Mouse (Mus musculus) embryonic facial prominence, embryonic 12.5 days (tissue): ENCODE results near the gene Grin2c. TPM values are rescaled to one million over a fixed set of nuclear protein-coding genes. Genes with fewer than 3 reads are reported as not detected.
A peak's percentile ranks its signal among the peaks of the same experiment; 100 is the strongest.

Experiments used
- ATAC-seq: fragments of 200-750 bp; cut with Nextera tagmentation; 2 replicates; pipeline ENCODE4 v1.8.0; 2017; ENCODE audit not compliant: insufficient number of reproducible peaks, insufficient read depth, low FRiP score, low TSS enrichment
- H3K27ac ChIP-seq: fragments of 300-500 bp; sonication (generic); 2 replicates; pipeline ENCODE4 v1.5.1; 2016; ENCODE audit warnings: mild to moderate bottlenecking
- H3K27me3 ChIP-seq: fragments of 300-500 bp; sonication (generic); 2 replicates; pipeline ENCODE4 v1.6.1; 2016; ENCODE audit warnings: mild to moderate bottlenecking, moderate library complexity
- H3K36me3 ChIP-seq: fragments of 300-500 bp; sonication (generic); 2 replicates; pipeline ENCODE4 v1.6.1; 2016; ENCODE audit warnings: mild to moderate bottlenecking
- H3K4me1 ChIP-seq: fragments of 300-500 bp; sonication (generic); 2 replicates; pipeline ENCODE4 v1.6.1; 2016
- H3K4me2 ChIP-seq: fragments of 300-500 bp; sonication (generic); replicated peaks from 2 replicates; pipeline ENCODE4 v1.6.1; 2016; ENCODE audit warnings: mild to moderate bottlenecking, moderate library complexity
- H3K4me3 ChIP-seq: fragments of 300-500 bp; sonication (generic); 2 replicates; pipeline ENCODE4 v1.5.1; 2016; ENCODE audit warnings: mild to moderate bottlenecking
- H3K9ac ChIP-seq: fragments of 300-500 bp; sonication (generic); 2 replicates; pipeline ENCODE4 v1.6.1; 2016; ENCODE audit warnings: mild to moderate bottlenecking, moderate library complexity
- H3K9me3 ChIP-seq: fragments of 300-500 bp; sonication (generic); 2 replicates; pipeline ENCODE4 v1.6.1; 2016; ENCODE audit warnings: mild to moderate bottlenecking, moderate library complexity
- WGBS: fragments of 180-500 bp; shearing (Covaris S2); methylation state at CpG from one replicate; pipeline ENCODE4 v1.1.7; 2016; 5-methylcytosine and 5-hydroxymethylcytosine counted together
- polyA plus RNA-seq: library from polyadenylated mRNA; unstranded; fragments of >200 nt; fragmentation: Nextera tagmentation; extraction: Ambion mirVana; gene quantifications from 2 replicates; pipeline ENCODE4 v1.2.1, GENCODE M21; 2016

Grin2c gene
- 0.06 TPM in 1 of 2 replicates, not detected in the other for polyA plus RNA-seq

DNA sequence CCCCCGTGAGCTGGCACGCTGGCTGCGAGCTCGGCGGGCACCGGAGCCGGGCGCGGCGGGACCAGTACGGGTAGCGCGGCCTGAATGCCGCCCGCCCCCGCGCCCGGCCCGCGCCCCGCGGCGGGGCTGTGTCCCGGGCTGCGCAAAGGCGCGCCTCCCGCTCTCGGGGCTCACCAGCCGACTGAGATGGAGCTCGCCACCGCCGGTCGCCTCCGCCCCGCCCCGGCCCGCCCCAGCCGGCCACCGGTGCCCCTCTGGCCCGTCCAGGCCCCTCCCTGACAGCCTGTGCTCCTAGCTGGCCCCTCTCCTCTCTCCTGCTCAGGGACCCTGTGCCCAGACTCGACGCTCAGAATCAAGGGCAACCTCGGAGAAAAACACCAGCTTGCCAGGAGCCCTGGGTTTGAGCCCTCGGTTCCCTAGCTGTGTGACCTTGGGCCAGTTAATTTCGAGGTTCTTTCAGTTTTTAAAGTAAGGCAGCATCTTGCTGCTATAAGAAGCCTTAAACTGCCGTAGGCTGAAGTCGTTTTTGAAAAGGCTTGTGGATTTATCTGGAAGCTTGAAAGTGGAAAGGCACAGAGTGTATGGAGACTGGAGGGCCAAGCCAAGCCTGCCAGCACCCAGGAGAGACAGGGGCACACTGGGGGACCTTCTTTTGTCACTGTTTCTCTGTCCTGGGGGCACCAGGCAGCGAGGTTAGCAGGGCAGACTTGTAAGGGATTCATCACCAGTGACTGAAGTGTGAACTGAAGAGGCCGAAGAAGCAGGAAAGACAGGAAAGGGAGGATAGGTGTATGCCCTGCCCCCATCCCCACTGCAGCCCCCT is at the start of gene Grin2c:
Grin2c (minus strand) TSS at position 183 of the 823 bp plus-strand sequence.
- 12% methylated on average over 16 of the region's 50 CpGs for WGBS
- peak within 1 kb of the TSS; percentile 48; the same call in 1 of the 2 replicates for H3K9ac ChIP-seq
- peaks cover 24% of the 10 kb centered on the region for H3K4me1 ChIP-seq
- no peak for ATAC-seq
- H3K4me2 ChIP-seq: peak within 1 kb of the TSS; percentile 75
- H3K9me3 ChIP-seq: no peaks in the 10 kb centered on the region
- H3K27me3 ChIP-seq: peaks cover 77% of the 10 kb centered on the region
- no peak within 1 kb of the TSS for H3K27ac ChIP-seq
- peaks cover 16% of the 10 kb centered on the region; the same call in 1 of the 2 replicates for H3K36me3 ChIP-seq
- peak within 1 kb of the TSS; percentile 39 for H3K4me3 ChIP-seq

DNA sequence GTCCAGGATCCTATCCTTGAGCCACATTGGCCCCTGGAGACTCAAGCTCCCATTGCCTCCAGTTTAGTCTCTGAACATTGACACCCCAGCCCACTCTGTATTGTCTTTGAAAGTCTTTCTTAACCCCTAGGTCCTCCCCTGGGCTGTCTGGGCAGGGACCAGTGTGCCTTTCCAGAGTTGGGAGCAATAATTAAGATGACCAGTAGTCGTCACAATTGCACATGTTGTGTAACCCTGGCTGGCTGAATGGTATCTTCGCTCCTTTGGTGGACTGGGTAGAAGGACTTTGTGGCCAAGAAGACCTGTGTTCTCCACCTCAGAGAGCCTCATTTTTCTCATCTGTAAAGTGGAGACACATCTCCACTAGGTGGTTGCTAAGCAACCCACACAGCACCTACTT is 47.2 kb upstream of the Grin2c start:
- WGBS: 45% methylated on average over 2 of the region's 2 CpGs

DNA sequence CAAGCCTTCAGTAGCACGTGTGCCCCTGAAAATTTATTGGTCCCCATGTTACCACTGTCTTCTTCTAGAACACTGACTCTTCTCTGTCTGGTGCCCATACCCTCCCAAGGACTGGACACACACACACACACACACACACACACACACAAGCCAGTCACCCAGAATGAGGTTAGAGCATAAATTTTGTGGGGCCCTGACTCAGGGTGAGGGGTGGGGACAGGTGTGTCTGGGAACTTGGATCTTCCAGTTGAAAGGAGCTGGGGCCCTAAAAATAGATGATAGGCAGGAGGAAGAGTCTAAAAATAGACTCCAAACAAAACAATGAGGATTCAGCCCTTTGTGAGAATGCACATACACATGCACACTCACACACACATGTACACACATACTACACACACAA is 41.7 kb upstream of the Grin2c start:
- no peak for ATAC-seq
- no peak overlapping the region for H3K4me3 ChIP-seq
- H3K9ac ChIP-seq: no peak overlapping the region
- H3K27me3 ChIP-seq: peaks cover 36% of the 10 kb centered on the region
- H3K9me3 ChIP-seq: no peaks in the 10 kb centered on the region
- WGBS: 85% methylated on average over 1 of the region's 1 CpGs
- H3K4me1 ChIP-seq: 0 out of 2 replicates have a peak, but pooled peaks cover 2% of the 10 kb centered on the region
- no peak overlapping the region for H3K27ac ChIP-seq
- no peaks in the 10 kb centered on the region for H3K36me3 ChIP-seq
- H3K4me2 ChIP-seq: no peak overlapping the region

More for the DNA sequence above, 47.2 kb upstream of the Grin2c start:
- no peak overlapping the region for H3K9ac ChIP-seq
- H3K36me3 ChIP-seq: no peaks in the 10 kb centered on the region
- H3K4me2 ChIP-seq: no peak overlapping the region
- no peak overlapping the region for H3K27ac ChIP-seq
- H3K27me3 ChIP-seq: peaks cover 71% of the 10 kb centered on the region
- no peak overlapping the region for H3K4me3 ChIP-seq
- ATAC-seq: no peak
- H3K9me3 ChIP-seq: no peaks in the 10 kb centered on the region
- H3K4me1 ChIP-seq: no peaks in the 10 kb centered on the region

DNA sequence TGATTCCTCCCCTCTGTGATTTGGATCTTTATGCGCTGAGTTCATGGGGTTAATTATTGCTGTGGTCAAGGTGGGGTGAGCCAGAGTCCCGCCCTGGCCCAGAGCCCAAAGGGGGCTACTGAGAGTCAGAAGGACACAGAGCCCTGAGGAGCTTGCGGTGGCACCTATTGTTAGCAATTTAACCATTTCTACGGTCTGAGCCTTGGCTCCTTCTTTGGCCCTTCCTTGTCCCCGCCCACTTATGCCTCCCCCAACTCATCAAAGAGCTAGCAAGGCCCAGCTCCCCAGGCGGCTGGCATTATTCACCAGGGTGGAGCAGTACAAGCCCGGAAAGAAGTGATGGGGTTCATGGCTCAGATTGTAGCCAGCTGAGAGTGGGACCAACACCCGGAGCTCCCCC is 39.8 kb upstream of the Grin2c start, which contains the start of gene Otop2:
Otop2 (plus strand) TSS at position 301 of the 400 bp plus-strand sequence.
- no peak within 1 kb of the TSS for H3K4me3 ChIP-seq
- H3K27me3 ChIP-seq: peaks cover 19% of the 10 kb centered on the region
- no peak for ATAC-seq
- H3K4me1 ChIP-seq: 0 out of 2 replicates have a peak, but pooled peaks cover 2% of the 10 kb centered on the region
- no peak within 1 kb of the TSS for H3K4me2 ChIP-seq
- H3K9me3 ChIP-seq: no peaks in the 10 kb centered on the region
- H3K36me3 ChIP-seq: no peaks in the 10 kb centered on the region
- no peak within 1 kb of the TSS for H3K27ac ChIP-seq
- H3K9ac ChIP-seq: no peak within 1 kb of the TSS
- 23% methylated on average over 8 of the region's 8 CpGs for WGBS

DNA sequence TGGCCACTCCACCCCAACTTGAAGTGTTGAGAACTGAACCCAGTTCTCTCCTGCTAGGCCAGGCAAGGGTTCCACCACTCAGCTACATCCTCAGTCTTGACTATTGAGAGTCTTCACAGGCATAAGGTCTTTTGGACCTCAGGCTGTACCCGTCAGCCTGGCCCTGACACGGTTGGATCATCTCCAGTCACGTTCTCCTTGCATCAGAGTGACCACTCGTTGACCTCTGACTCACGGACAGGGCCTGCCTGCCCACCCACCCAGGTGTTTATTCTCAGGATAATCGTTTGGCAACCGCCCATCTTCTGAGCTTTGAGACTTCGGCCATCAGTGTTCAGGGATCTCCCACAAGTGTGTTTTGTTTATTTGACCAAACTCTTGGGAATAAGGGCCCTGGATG is 36.1 kb upstream of the Grin2c start:
- H3K9ac ChIP-seq: no peak overlapping the region
- ATAC-seq: no peak
- peaks cover 35% of the 10 kb centered on the region for H3K27me3 ChIP-seq
- H3K4me1 ChIP-seq: 0 out of 2 replicates have a peak, but pooled peaks cover 2% of the 10 kb centered on the region
- 72% methylated on average over 8 of the region's 8 CpGs for WGBS
- no peaks in the 10 kb centered on the region for H3K36me3 ChIP-seq
- H3K4me3 ChIP-seq: no peak overlapping the region
- H3K4me2 ChIP-seq: no peak overlapping the region
- no peak overlapping the region for H3K27ac ChIP-seq
- peaks cover 6% of the 10 kb centered on the region; the same call in 1 of the 2 replicates for H3K9me3 ChIP-seq

DNA sequence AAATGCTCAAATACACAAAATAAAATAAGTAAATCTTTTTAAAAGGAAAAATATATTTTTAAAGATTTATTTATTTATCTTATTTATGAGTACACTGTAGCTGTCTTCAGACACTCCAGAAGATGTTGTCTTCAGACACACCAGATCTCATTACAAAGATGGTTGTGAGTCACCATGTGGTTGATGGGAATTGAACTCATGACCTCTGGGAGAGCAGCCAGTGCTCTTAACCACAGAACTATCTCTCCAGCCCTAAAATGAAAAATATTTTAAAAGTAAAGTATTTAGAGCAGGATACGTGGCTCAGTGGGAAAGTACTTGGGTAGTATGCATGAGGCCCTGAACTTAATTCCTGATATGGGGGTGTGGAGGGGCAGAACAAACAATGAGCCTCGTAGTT is 34.3 kb upstream of the Grin2c start:
- Histone ChIP-seq H3K4me1 (peaks cover 8% of the 10 kb centered on the region; the same call in 1 of the 2 replicates), H3K9me3 (peaks cover 6% of the 10 kb centered on the region; the same call in 1 of the 2 replicates), H3K4me3 (no peak overlapping the region), H3K36me3 (no peaks in the 10 kb centered on the region), H3K27me3 (peaks cover 39% of the 10 kb centered on the region), H3K4me2 (no peak overlapping the region), H3K9ac (no peak overlapping the region), H3K27ac (no peak overlapping the region)
- ATAC-seq: no peak
- 88% methylated on average over 2 of the region's 2 CpGs for WGBS

DNA sequence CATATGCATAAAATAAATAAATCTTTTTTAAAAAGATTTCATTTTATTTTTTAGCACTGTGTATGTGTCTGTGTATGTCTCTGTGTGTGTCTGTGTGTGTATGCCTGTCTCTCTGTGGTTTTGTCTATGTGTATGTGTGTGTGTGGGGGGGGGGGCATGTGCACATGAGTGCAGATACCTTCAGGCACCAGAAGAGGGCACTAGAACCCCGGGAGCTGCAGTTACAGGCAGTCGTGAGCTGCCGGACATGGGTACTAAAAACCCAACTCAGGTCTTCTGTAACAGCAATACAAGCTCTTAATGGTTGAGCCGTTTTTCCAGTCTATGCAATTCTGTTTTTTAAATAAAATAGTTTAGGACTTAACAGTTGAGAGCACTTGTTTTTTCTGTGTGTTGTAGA is 33.7 kb upstream of the Grin2c start:
- H3K4me2 ChIP-seq: no peak overlapping the region
- peaks cover 6% of the 10 kb centered on the region; the same call in 1 of the 2 replicates for H3K9me3 ChIP-seq
- H3K4me3 ChIP-seq: no peak overlapping the region
- H3K4me1 ChIP-seq: peaks cover 8% of the 10 kb centered on the region; the same call in 1 of the 2 replicates
- H3K27me3 ChIP-seq: peaks cover 40% of the 10 kb centered on the region
- 79% methylated on average over 4 of the region's 4 CpGs for WGBS
- H3K9ac ChIP-seq: no peak overlapping the region
- no peaks in the 10 kb centered on the region for H3K36me3 ChIP-seq
- no peak overlapping the region for H3K27ac ChIP-seq
- ATAC-seq: no peak

DNA sequence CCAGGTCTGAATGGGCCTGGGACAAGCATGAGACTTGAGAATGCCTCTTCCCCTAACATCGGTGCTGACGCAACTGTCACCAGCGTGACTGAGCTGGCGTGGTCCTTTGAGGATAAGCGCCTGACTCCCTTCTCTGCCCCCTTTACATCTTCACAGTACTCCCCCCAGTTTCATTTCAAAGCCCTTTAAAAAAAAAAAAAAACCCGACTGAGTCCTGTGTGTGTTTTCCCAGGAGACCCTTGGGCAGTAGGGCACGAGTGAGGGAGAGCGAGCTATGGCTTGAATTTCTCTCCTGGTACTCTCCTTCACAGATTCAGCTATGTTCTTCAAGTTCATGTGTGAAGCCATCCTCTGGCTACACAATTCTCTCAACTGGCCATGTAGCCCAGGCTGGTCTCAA is 31.1 kb upstream of the Grin2c start:
- no peak overlapping the region for H3K4me3 ChIP-seq
- 60% methylated on average over 8 of the region's 8 CpGs for WGBS
- no peak overlapping the region for H3K9ac ChIP-seq
- peaks cover 8% of the 10 kb centered on the region; the same call in 1 of the 2 replicates for H3K4me1 ChIP-seq
- H3K9me3 ChIP-seq: peaks cover 6% of the 10 kb centered on the region; the same call in 1 of the 2 replicates
- H3K27me3 ChIP-seq: peaks cover 43% of the 10 kb centered on the region
- ATAC-seq: no peak
- H3K4me2 ChIP-seq: no peak overlapping the region
- H3K36me3 ChIP-seq: no peaks in the 10 kb centered on the region
- no peak overlapping the region for H3K27ac ChIP-seq

DNA sequence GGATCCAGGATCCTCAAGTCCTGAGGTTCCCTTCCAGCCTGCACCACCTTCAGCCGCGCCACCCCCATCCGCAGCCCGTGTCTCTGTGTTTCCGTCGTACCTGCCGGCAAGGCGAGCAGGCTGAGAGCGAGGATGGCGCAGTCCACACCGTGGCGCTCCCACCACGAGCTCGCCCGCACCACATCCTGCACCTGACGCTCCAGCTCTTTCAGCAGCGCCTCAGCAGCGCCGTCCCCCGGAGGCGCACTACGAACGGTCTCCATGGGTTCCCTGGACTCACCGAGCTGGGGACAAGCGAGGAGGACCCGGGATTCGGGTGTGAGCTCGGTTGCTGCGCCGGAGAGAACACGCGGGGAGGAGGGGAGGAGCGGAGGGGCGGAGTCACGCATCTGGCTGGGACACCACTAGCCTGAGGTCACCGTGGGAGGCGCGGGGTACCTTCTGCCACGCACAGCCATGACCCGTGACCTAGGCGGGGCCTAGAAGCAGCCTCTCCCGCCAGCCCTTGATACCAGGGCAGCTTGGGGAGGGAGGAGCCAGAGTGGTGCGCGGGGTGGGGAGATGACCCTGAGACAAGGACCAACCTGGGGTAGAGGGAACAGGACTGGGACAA is 30.3 kb upstream of the Grin2c start, which contains the start of gene Fads6:
Fads6 (minus strand) TSS at position 450 of the 613 bp plus-strand sequence.
- peak within 1 kb of the TSS; percentile 45 for H3K4me3 ChIP-seq
- H3K27me3 ChIP-seq: peaks cover 43% of the 10 kb centered on the region
- peaks cover 6% of the 10 kb centered on the region; the same call in 1 of the 2 replicates for H3K9me3 ChIP-seq
- H3K36me3 ChIP-seq: no peaks in the 10 kb centered on the region
- H3K27ac ChIP-seq: no peak within 1 kb of the TSS
- WGBS: under 1% methylated on average over 44 of the region's 44 CpGs
- peaks cover 8% of the 10 kb centered on the region; the same call in 1 of the 2 replicates for H3K4me1 ChIP-seq
- H3K4me2 ChIP-seq: peak within 1 kb of the TSS; percentile 81
- H3K9ac ChIP-seq: peak within 1 kb of the TSS; percentile 49
- peak; percentile 42 for ATAC-seq

DNA sequence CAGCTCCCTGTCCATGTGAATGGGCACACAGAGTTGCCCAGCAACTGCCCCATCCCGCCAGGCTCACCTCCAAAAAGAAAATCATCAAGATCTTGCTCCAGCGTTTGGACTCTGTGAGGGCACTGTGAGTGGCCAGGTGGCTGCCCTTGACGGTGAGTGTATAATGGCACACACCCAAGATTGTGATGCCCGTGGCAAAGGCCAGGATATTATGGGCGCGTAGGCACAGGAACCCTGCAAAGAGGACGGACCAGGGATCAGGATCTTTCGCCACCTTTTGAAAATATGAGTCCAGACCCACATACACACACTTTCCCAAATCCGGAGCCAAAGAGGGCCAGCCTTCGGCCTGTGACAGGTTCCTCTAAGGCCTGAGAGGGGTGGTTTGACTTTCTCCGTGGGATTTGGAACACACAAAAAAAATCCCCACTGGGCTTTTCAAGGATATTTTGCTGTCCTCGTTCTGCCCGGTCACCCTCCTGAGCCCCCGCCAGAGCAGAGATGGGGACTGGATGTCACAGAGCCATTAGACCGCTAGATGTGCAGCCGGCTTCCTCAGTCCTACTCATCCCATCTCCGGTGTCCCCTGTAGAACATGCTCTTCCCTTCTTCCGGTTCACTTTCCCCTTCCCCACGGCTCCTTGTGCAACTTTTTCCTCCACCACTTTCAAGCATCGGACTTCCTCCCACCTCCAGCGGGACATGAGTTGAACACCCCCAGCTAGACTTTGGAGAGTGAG is 29.6 kb upstream of the Grin2c start:
- Histone ChIP-seq H3K4me3 (peak overlapping the region; percentile 45), H3K27me3 (peaks cover 43% of the 10 kb centered on the region), H3K9me3 (peaks cover 6% of the 10 kb centered on the region; the same call in 1 of the 2 replicates), H3K9ac (peak overlapping the region; percentile 49), H3K4me1 (peaks cover 8% of the 10 kb centered on the region; the same call in 1 of the 2 replicates), H3K27ac (no peak overlapping the region), H3K4me2 (peak overlapping the region; percentile 81), H3K36me3 (no peaks in the 10 kb centered on the region)
- ATAC-seq: no peak
- WGBS: 54% methylated on average over 21 of the region's 21 CpGs

DNA sequence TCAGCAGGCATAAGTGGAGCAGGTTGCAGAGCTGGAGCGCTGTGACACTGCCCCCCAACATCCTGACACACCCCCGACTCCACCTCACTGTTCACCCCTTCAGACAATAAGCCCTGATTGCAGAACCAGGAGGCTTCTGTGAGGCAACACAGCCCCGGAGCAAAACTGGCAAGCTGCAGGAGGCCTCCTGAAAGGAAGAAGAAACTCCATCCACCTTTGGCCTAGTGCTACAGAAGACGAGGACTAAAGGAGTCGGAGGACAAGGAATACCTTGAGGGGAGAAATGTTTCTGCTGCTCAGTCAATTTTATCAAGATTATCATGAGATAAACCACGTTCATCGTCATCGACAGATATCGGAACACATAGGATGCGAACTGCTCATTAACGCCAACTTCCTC is 28.9 kb upstream of the Grin2c start:
- WGBS: 90% methylated on average over 11 of the region's 11 CpGs

More for the DNA sequence above, 28.9 kb upstream of the Grin2c start:
- no peak overlapping the region for H3K27ac ChIP-seq
- H3K4me3 ChIP-seq: no peak overlapping the region
- H3K9me3 ChIP-seq: peaks cover 3% of the 10 kb centered on the region; the same call in 1 of the 2 replicates
- peaks cover 8% of the 10 kb centered on the region; the same call in 1 of the 2 replicates for H3K4me1 ChIP-seq
- H3K9ac ChIP-seq: no peak overlapping the region
- H3K4me2 ChIP-seq: no peak overlapping the region
- peaks cover 43% of the 10 kb centered on the region for H3K27me3 ChIP-seq
- H3K36me3 ChIP-seq: no peaks in the 10 kb centered on the region
- ATAC-seq: no peak
